Mouse (Mus musculus) small intestine, adult 2 months (tissue): ENCODE measurements around the gene Dad1.

Experiments used
- CTCF ChIP-seq: fragments of 200-500 bp; IDR thresholded peaks from 2 replicates; pipeline ENCODE4 v1.5.1; 2012; ENCODE audit warnings: low read depth, mild to moderate bottlenecking, control low read depth, inconsistent platforms, low read length, moderate library complexity, mixed read lengths; ENCODE audit not compliant: insufficient replicate concordance, insufficient read length; ENCODE audit errors: extremely low read depth
- POLR2A ChIP-seq: fragments of 200-500 bp; IDR thresholded peaks from 2 replicates; pipeline ENCODE4 v1.6.1; 2012; ENCODE audit warnings: low read depth, mild to moderate bottlenecking, control low read depth, inconsistent platforms, low read length, moderate library complexity

DNA sequence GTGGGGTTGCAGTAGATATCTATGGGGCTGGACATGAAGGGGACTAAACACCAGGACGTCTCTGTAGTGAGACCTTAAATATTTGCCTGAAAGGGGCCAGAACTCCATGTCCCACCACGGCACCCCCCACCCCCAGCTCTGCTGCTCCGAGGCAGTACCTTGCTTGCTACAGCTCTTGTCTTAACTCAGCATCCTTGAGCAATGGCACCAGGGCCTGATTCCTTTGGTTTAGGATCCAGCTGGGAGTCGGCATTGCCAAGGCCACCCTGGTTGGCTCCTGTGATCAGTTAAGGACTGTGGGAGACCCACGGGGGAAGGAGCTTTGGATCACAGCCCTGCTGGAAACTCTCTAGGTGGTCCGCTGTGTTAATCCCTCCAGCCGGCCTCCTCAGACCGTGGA lies 34.6 kb downstream of the Dad1 start:
- TF ChIP-seq POLR2A (no peak), CTCF (no peak)
